Mouse (Mus musculus): ENCODE data around the gene Bcar3.

- TF ChIP-seq CTCF (IDR thresholded peaks at IDR 0.05; ENCODE audit: insufficient read depth, low read length) (no peak), POLR2A (IDR thresholded peaks at IDR 0.05; ENCODE audit: borderline replicate concordance, extremely low read depth, low read depth, low read length) (no peak)
Observed at GRCm38 (mm10) chr3:122386444-122386843, 92.5 kb downstream of the Bcar3 start.

All from lung, adult 2 months (tissue).